Mouse (Mus musculus) bone marrow, adult 2 months (tissue): Measurements from ENCODE around the gene Armh3. TPM values are rescaled to one million over a fixed set of nuclear protein-coding genes. Genes with fewer than 3 reads are reported as not detected.

Source experiments
- H3K27ac ChIP-seq: fragments of 200-500 bp; 2 replicates; pipeline ENCODE4 v1.5.1; 2012; ENCODE audit warnings: low read depth, mild to moderate bottlenecking, control low read depth, inconsistent platforms, low read length; ENCODE audit not compliant: control insufficient read depth, poor library complexity, insufficient read depth
- H3K4me1 ChIP-seq: fragments of 200-500 bp; 2 replicates; pipeline ENCODE4 v1.6.1; 2011; ENCODE audit warnings: low read length; ENCODE audit not compliant: control insufficient read depth, insufficient read depth
- H3K4me3 ChIP-seq: fragments of 200-500 bp; replicated peaks from 2 replicates; pipeline ENCODE3; 2011; ENCODE audit warnings: mild to moderate bottlenecking, low read depth, low read length, control low read depth; ENCODE audit not compliant: control insufficient read depth
- CTCF ChIP-seq: fragments of 200-500 bp; IDR thresholded peaks from 2 replicates; pipeline ENCODE4 v1.5.1; 2011; ENCODE audit warnings: low read length, control low read depth; ENCODE audit not compliant: control insufficient read depth, insufficient read depth
- POLR2A ChIP-seq: fragments of 200-500 bp; IDR thresholded peaks from 2 replicates; pipeline ENCODE4 v1.6.1; 2011; ENCODE audit warnings: low read depth, mild to moderate bottlenecking, control low read depth, low read length, borderline replicate concordance; ENCODE audit not compliant: control insufficient read depth
- WGBS: fragments of 180-500 bp; shearing (Covaris S2); methylation state at CpG from one replicate; pipeline ENCODE4 v1.1.7; 2018; 5-methylcytosine and 5-hydroxymethylcytosine counted together
- polyA plus RNA-seq: library from polyadenylated mRNA; stranded (reverse); fragments of >200 nt; gene quantifications from 2 replicates; pipeline ENCODE4 v1.2.4, GENCODE M21; 2011; ENCODE audit warnings: low replicate concordance; ENCODE audit not compliant: missing spikeins, insufficient read depth, insufficient read length

The Armh3 gene
- polyA plus RNA-seq, 1 experiment = 5.3 TPM

DNA sequence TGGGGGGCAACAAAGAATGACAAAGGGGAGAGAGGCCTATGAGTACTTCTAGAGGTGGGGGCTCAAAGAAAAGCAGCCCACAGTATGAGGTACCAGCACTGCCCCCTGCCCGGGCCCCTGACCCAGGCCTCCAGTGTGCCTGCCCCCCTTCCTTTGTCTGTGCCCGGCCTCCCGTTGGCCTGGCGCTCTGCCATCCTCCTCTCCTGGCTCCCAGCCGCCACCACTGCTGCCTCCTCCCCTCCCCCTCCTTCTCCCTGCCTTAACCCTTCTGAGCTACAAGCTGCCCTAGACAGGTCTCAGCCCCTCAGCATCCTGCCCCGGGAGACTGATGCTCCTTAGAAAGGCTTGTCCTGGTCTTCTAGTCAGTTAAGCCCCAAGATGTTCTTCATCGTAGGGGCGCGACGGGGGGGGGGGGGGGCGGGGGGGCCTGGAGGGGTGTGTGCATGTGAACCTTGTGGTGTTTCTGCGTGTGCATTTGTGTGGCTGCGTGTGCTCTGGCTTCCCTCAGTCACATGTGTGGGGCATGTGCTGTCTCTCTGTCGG is 43.7 kb upstream of the Armh3 start:
- Histone ChIP-seq H3K4me3 (no peak overlapping the region), H3K27ac (peak overlapping the region; percentile 46), H3K4me1 (peaks cover 11% of the 10 kb centered on the region)
- 3% methylated on average over 14 of the region's 14 CpGs for WGBS
- no peak for TF ChIP-seq POLR2A
- TF ChIP-seq CTCF = no peak

GRCm38 (mm10) chr19:46041299-46041932 is 43.1 kb upstream of the Armh3 start:
- WGBS = 12% methylated on average over 7 of the region's 7 CpGs
- peak overlapping the region; percentile 61 for H3K27ac ChIP-seq
- no peak overlapping the region for H3K4me3 ChIP-seq
- TF ChIP-seq POLR2A (no peak), CTCF (no peak)
- peaks cover 12% of the 10 kb centered on the region for H3K4me1 ChIP-seq

- Histone ChIP-seq H3K4me1 (peaks cover 12% of the 10 kb centered on the region), H3K27ac (peak overlapping the region; percentile 96), H3K4me3 (peak overlapping the region; percentile 37)
- TF ChIP-seq CTCF = no peak
- no peak for TF ChIP-seq POLR2A
- 16% methylated on average over 14 of the region's 14 CpGs for WGBS
Measured at GRCm38 (mm10) chr19:46040149-46040902, 42.0 kb upstream of the Armh3 start.

GRCm38 (mm10) chr19:46039478-46039877 is 41.2 kb upstream of the Armh3 start:
- 3% methylated on average over 30 of the region's 30 CpGs for WGBS
- Histone ChIP-seq H3K4me1 (peaks cover 12% of the 10 kb centered on the region), H3K27ac (peak overlapping the region; percentile 96), H3K4me3 (peak overlapping the region; percentile 80)
- TF ChIP-seq POLR2A (peak; percentile 90), CTCF (no peak)

- Histone ChIP-seq H3K4me3 (peak overlapping the region; percentile 81), H3K4me1 (peaks cover 12% of the 10 kb centered on the region), H3K27ac (peak overlapping the region; percentile 58)
- TF ChIP-seq POLR2A = no peak
- TF ChIP-seq CTCF = no peak
- WGBS = under 1% methylated on average over 17 of the region's 17 CpGs
Measured at GRCm38 (mm10) chr19:46038851-46039260, 40.6 kb upstream of the Armh3 start.

GRCm38 (mm10) chr19:46037925-46038850 is 39.9 kb upstream of the Armh3 start:
- 5% methylated on average over 13 of the region's 13 CpGs for WGBS
- peak overlapping the region; percentile 81 for H3K4me3 ChIP-seq
- peaks cover 12% of the 10 kb centered on the region for H3K4me1 ChIP-seq
- TF ChIP-seq CTCF (no peak), POLR2A (no peak)
- peak overlapping the region; percentile 59 for H3K27ac ChIP-seq

GRCm38 (mm10) chr19:46037243-46037924 is 39.1 kb upstream of the Armh3 start:
- H3K4me3 ChIP-seq = peak overlapping the region; percentile 44
- TF ChIP-seq POLR2A (no peak), CTCF (no peak)
- peaks cover 10% of the 10 kb centered on the region for H3K4me1 ChIP-seq
- peak overlapping the region; percentile 59 for H3K27ac ChIP-seq
- 34% methylated on average over 6 of the region's 6 CpGs for WGBS
